Mouse (Mus musculus) erythroblast, embryonic 14.5 days (primary cell): ENCODE data around the gene Rabepk.

Experiments used
- GATA1 ChIP-seq: IDR thresholded peaks from 2 replicates; pipeline ENCODE4 v1.6.1; 2012; ENCODE audit warnings: low read length, inconsistent platforms, mixed read lengths
- TAL1 ChIP-seq: IDR thresholded peaks from 3 replicates; pipeline ENCODE4 v1.6.1; 2012; ENCODE audit warnings: low read length, inconsistent platforms, mixed read lengths

GRCm38 (mm10) chr2:34804172-34804571 is 4.5 kb upstream of the Rabepk start:
- TF ChIP-seq GATA1 (no peak), TAL1 (no peak)
